Mouse (Mus musculus): Measurements from ENCODE around the gene Maml3.

Maml3 gene

DNA sequence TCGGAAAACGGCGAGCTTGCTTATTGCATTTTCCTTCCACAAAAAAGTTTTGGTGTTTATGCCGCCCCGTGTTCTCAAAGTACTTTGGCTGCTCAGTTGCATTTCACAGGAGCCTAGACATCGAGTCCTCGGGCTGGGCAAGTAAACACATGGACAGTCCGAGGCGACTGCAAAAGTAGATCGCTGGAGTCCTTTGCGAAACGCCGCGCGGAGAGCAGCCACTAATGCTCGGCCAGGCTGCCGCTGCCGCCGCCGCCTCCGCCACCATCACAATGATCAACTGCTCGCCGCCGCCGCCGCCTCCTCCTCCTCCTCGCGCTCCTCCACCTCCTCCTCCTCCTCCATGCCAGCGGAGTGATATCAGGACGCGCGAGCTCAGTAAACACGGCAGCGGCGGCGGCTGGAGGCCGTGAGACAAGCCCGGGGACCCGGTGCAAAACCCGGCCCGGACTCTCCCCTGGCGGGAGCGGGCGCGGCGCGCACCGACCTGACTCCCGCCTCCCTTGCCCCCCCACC lies at the start of gene Maml3:
TSS of gene Maml3 (minus strand) at position 441 of the 516 bp plus-strand sequence.
- peak; percentile 93 to 96 for DNase-seq

DNA sequence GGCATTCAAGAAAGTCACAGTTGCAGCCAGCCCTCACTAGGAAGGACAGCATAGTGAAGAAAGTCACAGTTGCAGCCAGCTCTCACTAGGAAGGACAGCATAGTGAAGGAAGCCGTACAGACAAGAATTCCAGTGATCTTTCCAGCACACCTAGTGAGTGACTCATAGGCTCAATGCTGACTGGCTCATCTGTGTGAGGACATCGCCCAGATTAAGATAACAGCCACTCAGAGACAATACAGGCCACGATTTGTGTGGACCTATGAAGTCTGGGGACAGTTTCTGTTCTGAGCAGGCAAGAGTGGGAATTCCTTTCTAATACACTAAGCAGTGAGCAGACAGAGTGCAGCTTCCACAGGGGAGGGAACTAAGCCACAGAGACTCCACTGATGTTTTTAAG lies 46.3 kb upstream of the Maml3 start:
- DNase-seq: no peak

DNA sequence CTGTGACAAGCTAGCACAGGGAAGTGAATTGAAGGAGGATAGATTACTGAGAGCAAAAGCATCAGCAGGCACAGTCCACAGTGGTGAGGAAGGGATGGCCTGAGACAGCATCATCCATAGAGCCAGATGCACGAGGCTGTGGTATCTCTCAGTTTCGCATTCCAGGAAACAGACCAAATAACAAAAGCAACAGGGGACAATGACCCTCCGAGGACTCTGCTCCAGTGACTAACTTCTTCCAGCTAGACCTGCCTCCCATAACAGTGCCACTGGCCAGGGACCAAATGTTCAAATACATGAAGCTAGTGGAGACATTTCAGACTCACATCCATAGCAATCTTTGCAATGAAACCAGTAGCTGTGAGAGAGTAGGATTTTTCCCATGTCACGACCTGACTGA lies 43.4 kb upstream of the Maml3 start:
- DNase-seq: no peak

DNA sequence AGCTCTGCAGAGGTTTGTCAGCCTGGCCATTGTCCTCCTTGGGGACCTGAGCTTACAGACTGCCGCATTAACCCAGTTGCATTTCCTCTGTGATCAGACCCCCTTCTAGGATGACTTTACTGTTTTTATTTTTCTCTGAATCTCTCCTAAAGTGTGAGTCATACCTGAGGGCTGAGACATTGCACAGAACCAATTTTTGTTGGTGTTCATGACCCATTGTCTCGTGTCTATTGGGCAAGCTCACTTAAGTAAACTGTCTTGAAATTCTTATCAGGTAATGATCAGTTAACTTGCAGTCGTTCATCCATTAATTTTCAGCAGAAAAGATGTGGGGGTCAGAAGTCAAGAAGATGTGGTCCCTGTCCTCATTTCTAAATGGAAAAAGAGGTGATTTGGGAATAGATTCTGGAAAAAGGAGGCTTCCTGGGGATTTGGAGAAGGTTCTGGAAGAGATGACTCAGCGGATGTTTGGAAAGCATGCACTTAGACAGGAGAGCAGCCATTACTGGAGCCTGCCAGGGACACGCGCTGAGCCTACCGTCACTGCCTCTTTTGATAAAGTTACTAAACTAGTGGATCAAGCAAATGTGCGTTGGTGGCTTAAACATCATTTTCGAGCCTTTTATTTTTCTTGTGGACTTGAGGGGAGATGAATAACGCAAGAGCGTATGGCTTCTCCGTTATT lies 40.0 kb upstream of the Maml3 start:
- DNase-seq: no peak

DNA sequence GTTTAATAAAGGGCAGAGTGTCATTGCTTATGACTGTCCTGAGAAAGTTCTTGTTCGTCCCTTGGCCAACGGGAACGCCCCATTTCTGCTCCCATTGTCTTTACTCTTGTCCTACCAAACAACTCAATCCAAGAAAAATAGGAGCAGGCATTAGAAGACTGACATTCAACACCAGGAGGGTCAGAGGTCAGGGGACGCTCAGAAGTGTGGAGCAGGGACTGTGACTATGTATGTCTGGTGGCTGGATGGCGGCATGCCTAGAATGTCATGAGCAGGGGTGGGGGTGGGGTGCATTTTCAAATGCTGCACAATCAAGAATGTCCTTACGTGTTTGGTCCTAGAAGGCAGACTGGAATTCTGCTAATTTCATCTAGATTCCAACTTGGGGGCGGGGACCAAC lies 38.1 kb upstream of the Maml3 start:
- no peak for DNase-seq

DNA sequence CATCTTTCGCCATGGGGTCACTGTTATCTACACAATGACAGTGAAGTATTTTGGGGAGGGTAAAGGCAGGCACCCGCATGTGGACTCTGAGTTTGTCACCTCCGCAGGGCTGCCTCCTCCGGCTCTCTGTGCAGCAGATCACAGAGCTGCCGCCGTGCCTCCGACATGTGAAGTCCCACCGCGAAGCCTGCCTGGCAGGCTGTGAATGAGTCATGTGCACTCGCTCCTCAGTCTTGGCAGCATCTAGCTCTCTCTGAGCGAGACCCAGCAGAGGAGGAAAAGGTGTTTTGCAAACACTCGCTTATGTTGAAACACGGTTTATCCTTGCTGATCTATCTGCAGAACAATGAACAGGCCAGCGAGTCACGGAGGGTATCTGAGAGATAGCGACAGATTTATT lies 35.3 kb upstream of the Maml3 start:
- DNase-seq: peak; percentile 73 to 81

DNA sequence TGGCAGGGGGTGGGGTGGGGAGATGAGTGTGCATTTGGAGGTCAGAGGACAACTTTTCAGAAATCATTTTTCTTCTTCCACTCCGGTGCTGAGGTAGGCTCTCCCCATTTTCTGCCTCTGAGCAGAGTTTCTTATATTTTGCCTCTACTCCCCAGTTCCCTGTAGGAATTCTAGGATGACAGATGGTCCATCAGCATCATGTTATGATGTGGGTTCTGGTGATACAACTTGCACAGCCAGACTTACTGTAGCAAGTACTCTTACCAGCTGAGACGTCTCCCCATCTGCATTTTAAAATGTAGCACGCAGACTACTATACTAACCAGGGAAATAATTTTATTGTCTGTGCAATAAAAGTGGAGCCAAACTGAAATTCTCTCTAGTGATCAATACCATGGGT lies 20.5 kb upstream of the Maml3 start:
- no peak for DNase-seq

DNA sequence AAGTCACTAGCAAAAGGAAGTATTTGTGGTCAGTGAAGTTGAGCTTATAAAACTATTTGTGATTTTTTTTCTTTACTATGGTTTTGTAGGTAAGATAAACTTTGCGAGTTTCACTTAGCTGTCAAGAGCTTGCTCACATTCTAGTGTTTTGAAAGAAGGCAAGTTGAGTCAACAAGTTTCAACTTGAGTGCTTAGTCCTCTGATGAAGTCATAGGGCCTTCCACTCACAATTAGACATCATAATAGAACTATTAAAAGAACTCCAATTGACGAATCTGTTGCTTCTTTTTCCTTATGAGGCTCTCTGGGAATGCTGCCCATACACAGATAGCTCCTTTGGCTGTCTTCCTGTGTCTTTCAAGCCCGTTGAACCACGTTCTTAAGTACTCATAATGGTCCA lies 16.0 kb upstream of the Maml3 start:
- DNase-seq: no peak

DNA sequence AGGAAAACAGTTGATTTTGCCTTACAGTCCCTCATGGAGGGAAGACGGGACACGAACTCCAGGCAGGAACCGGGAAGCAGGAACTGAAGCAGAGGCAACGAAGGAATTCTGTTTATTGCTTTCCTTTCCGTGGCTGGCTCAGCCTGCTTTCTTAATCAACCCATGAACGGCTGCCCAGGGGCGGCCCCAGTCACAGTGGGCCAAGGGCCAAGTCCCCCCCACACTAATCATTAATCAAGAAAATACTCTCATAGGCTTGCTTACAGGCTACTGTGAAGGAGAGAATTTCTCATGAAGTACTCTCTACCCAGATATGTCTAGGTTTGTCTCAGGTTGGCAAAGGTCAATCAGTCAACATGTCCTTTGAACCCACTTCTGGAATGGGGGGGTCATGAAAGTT lies 14.3 kb upstream of the Maml3 start:
- no peak for DNase-seq

DNA sequence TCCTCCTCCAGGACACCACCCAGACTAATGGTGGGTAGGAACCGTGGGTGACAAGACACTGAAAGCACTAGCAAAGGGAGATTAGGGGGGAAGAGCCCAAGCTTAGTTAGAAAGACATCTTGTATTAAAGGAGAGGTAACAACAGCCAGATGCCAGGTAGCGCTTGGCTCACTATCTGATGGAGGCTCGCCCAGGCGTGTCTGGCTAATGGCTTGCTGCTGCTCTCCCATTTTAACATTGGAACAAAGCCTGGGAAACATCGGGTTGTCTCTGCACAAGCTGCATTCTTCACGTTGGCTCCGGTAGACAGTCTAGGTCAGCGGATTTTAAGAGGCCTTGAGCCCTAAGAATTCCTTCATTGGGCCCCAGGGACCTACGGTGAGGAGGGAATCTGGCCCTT lies 10.5 kb upstream of the Maml3 start:
- no peak for DNase-seq

DNA sequence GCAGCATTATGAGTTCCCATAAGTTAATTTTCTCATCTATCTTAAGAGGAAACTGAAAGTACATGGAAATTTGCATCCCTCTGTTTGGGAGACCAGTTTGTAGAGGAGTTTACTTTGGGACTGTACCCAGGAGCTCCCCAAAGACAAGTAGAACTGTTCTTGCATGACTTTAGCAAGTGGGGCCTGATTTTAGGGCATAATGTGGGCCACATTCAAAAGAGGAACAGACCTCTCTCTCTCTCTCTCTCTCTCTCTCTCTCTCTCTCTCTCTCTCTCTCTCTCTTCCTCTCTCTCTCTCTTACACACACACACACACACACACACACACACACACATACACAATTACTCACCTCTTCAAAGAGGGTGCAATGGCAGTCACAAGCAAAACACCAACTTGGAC lies 3.2 kb upstream of the Maml3 start:
- no peak for DNase-seq

DNA sequence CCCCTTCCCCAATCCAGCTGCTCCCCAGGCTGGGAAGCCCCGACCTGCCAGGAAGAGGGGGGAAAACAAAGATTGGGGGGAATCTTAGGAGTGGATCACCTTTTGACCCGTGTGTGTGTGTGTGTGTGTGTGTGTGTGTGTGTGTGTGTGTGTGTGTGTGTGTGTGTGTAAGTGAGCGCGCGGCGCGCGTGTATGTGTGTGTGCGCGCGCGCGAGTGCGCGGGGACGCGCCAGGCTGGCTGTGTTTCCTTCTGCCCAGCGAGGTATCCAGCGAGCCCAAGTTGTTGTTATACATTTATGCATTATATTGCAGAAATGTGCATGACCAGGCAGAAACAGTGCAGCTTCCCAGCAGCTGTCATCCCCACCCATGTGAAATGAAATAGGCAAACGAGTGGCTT lies 280 bp upstream of the Maml3 start:
- DNase-seq: no peak

DNA sequence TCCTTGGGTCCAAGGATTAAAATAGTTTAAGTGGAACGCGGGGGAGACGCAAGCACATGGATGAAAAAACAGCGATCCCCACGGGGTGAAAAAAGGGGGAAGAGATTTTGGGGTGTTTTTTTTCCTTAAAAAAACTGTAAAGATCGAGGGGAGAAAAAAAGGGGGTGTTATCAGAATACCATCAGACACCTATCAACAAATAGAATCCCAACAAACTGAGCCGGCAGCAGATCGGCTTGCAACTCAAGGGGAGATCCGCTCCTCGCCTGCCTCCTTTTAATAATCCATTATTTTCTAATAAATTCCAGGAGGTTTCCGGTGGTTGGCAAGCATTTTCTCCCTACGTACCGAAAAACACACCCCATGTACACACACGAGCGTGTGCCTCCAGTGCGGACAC lies 668 bp downstream of the Maml3 start:
- no peak for DNase-seq

DNA sequence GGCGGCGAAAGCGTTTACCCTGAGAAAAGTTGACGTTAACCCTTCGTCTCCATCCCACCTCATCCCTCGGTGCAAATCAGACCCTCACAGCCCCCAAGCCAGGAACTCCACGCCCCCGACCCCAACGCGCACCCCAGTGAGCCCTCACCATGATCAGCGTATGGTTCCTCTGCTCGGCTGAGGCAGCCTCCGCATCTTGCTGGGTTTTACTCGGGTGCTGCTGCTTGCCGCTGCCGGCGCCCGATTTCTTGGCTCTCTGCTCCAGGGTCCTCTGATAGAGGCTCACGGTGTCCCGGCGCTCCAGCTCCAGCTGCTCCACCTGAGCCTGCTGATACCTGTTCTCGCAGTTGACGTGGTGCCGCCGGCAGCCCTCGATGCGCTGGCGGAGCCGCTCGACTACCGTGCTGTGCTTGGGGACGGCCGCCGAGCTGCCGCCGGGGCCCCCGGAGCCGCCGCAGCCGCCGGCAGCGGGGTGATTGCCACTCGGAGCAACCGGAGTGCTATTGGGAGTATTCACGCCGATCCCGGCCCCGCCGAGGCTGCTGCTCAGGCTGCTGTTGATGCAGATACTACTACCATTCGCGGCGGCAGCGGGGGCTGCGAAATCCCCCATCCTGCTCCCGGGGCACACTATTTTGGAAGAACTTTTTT lies 1.2 kb downstream of the Maml3 start:
- DNase-seq: peak; percentile 76 to 83

DNA sequence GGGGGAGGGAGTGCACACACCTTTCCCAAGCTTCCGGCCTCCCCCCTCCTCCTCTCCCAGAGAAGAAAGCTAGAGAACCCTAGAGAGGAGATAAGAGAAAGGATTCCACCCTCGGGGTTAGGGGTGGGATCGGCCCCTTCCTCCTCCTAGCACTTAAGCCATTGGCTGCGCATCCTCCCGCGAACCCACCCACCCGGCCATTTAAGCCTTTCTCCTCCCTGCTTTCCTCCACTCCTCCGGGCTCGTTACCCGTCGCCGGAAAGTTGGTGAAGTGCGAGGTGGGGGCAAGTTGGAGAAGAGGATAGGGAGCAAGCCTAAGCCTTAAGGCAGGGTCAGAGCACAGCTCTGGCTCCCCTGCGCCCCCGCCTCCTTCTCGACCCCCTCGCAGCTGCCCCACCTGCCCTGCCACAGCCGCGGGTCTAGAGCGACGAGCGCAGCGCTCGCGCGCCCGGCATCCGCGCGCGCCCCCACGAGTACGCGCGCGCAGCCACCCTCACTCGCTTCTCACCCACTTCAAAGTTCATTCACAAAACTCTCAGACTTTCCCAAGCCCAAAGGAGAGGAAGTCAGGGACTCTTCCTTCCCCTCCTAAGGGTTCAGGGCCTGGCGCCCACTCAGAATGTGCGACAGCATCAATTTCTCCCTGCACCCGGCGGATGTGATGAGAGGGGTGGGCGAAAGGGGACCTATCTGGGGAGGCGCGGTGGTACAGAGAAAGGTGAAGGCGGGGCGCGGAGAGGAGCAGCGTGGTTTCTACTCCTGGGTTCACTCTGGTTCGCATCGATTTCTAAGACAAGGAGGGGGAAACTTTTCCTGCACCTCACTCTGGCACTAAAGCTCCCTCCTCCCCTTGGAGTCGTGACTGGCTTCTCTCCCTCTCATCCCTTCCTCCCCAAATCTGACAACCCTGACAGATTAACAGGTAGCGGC lies 2.0 kb downstream of the Maml3 start:
- DNase-seq: peak; percentile 83 to 84

DNA sequence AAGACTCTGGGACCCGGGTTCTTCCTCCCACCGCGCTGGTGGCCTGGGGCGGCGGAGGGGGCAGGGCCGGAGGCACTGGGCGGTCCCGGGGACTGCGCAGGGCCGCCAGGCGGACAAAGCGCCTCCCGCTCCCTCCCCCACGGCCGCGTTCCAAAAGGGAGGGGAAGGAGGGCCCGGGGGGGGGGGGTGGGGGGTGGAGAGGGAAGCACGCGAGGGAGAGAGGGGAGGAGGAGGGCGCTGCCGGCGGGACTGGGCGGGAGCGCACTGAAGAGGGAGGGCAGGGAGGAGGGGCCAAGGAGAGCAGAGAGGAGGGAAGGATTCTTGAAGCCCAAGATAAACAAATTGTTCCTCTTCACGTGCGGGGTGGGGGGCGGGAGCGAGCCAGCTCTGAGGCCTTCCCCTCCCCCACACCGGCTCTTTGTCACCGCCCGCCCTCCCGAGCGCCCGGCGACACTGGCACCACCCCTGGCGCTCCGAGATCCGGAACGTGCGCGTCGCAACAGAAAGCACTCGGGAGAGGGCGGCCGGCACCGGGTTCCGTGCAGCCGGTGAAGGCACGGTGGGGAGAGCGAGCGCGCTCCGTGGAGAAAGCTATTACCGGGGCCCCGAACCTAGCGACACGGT lies 2.8 kb downstream of the Maml3 start:
- DNase-seq: peak; percentile 90 to 95

DNA sequence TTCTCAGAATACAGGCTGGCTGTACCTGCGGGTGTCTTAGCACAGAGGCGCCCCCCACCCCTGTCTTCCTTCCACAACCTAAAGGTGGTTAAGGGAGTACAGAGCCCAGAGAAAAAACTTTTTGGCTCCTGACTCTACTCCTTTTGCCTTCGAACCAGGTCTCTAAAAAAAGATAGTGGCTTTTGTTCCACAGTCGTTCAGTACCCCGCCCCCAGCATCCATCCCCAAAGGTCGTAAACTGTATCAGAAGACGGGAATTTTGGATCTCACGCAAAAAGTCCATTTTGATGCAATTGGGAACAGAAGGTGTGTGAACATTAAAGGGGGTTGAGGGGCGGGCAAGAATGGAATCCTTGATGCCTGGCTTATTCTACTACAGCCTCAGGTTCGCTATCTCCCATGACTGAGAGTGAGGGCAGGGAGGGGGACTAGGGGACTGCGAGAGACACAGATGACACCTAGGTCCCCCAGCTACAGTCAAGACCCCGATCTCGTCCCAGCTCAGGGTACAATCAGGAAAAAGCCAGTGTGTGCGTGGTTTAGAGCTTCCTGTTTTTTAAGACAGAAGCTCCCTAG lies 3.4 kb downstream of the Maml3 start:
- peak in 1 of 2 experiments; percentile 58 for DNase-seq

DNA sequence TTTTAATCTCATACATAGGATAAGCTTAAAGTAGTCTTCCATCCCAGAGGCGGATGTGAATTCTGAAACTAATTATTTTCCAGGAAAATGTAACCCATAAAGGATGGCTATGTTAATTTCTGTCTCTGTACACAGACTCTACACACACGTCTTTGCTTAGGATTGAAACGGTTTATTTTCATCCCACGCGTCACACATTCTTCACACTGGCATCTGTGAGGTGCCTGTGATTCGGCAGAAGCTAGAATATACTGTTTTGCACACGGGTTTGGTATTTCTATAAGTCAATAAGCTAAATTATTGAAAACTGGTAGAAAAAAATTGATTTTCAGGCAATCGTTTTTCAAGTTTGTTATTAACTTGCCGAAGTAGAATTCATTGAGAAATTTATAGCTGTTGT lies 4.0 kb downstream of the Maml3 start:
- no peak for DNase-seq

DNA sequence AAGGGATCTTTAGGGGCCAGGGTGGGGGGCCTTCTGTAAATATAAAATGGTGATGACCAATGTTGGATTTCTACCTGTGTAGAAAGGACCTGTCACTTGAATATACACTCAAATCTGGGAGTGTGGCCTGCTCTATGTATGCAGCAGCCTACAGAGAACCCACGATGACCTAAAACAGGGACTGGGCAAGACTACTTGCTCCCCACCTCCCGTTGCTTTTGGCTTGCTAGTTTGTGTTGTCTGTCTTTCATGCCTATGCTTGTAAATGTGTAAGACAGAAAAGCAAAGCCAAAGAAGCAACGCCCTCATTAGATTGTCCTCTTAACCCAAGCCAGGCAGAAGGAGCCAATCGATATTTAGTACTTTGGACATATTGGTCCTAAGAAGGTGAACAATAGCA lies 4.6 kb downstream of the Maml3 start:
- peak; percentile 27 to 40 for DNase-seq

DNA sequence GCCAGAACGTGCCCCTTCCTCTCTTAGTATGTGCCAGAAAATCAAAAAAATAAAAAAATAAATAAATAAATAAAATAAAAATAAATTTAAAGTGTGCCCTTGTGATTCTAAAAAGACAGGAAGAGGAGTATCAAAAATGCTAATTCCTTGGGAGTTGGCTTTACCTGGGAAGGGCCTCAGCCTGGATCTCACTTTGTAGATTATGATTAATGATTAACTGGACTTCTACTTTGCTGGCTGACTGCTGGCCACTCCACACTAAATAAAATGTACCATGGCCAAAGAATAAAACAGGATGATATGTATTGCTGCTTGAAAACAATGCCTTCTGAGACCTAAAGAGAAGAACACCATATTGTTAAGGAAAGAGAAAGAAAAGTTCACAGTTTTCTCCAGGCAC lies 5.6 kb downstream of the Maml3 start:
- no peak for DNase-seq

DNA sequence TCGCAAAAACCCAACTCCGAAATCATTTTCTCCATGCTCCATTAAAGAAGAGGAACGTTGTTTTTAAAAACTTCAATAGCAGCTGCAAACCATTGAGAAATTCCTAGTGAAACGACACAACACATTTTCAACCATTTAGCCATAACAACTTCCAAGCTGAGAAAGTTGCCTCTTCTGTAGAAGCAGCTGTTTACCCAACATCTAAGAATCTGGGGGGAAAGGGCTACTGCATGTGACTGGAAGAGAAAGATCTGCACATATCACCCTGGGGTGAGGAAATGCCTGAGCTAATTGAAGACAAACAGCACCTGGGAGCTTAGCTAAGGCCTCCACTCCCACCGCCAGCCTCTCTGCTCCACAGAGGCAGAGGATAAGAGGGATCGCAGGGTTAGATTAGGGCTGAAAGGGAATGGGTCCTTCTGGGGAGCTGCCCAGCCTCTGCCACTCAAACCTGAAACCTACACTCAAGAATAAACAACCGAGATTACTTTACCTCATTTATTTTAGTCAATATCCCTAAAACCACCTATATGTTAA lies 13.5 kb downstream of the Maml3 start:
- DNase-seq: no peak

DNA sequence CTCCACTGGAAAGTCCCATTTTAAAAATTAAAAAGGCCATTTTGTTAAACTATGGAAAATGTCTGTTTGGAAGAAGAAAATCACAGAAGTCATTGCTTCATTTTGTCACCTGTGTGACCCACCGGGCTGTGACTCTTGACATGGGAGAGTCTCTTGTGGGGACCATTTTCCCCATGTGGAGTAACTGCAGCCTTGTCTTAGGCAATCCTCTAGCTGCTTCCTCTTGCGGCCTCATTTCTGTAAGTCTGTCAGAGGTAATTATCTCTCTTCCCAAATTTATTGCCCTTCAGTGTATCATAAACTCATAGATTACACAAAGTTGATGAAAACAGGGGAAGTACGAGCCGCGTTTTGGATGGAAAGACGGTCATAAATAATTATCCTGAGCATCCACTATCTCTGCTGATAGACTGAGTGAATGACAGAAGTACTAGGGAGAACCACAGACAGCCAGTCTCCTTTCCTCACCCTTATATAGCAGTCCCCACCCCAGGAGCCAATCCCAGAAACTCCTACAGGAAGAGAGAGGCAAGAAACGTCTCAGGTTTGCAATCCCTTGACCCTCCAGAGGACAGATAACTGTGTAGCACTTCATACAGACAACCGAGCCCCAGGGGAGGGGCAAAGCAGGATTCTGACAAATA lies 14.5 kb downstream of the Maml3 start:
- no peak for DNase-seq

Measured in cerebellum, postnatal 25 days (tissue).